Mouse (Mus musculus): Measurements from ENCODE around the gene Mtf2. TPM values are rescaled to one million over a fixed set of nuclear protein-coding genes. Genes with fewer than 3 reads are reported as not detected.
"Not testable (repeated sequence)": the region's sequence is repeated elsewhere in the genome, so short reads cannot be mapped to it uniquely, and the experiment has no call there.

Gene Mtf2
- polyA plus RNA-seq, 1 experiment = 58.9 TPM

DNA sequence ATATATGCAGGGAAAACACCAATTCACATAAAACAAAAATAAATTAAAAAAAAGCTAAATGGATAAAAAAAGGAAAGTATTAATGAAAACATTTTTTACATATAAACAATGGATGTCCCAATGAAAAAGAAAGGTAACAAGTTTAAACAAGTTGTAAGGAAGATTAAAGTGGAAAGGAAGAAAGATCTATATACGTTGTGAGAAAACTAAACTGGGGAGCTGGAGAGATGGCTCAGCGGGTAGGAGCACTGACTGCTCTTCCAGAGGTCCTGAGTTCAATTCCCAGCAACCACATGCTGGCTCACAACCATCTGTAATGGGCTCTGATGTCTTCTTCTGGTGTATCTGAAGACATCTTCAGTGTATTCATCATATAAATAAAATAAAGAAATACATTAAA, 14.4 kb upstream of the Mtf2 start:
- Histone ChIP-seq H3K27me3 (ENCODE audit: control insufficient read depth, insufficient read depth, low read length) (no peaks in the 10 kb centered on the region), H3K4me1 (replicated peaks; ENCODE audit: control insufficient read depth, insufficient read depth, low read length) (peaks cover 15% of the 10 kb centered on the region)

DNA sequence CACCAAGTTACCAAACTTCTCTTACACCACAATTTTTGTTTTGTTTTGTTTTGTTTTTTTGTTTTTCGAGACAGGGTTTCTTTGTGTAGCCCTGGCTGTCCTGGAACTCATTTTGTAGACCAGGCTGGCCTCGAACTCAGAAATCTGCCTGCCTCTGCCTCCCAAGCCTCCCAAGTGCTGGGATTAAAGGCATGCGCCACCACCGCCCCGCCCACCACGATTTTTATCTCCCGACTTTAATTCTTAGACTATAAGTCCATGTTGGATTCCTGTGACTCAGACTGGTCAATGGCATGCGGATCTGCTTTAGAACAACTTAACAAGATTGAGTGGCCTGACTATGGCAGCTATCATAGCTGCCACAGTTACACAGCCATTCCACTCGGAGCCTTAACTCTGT, 13.7 kb upstream of the Mtf2 start:
- not testable (repeated sequence) for DNase-seq; H3K27ac ChIP-seq (ENCODE audit: control insufficient read depth, insufficient read depth, low read length); H3K27me3 ChIP-seq (ENCODE audit: control insufficient read depth, insufficient read depth, low read length); H3K4me3 ChIP-seq (ENCODE audit: control insufficient read depth, insufficient read depth, low read length); H3K36me3 ChIP-seq (ENCODE audit: control insufficient read depth, insufficient read depth, low read length)
- WGBS = 95% methylated on average over 9 of the region's 9 CpGs
- H3K4me1 ChIP-seq (replicated peaks; ENCODE audit: control insufficient read depth, insufficient read depth, low read length) = peaks cover 15% of the 10 kb centered on the region

More for the DNA sequence above, 14.4 kb upstream of the Mtf2 start:
- H3K27ac ChIP-seq (ENCODE audit: control insufficient read depth, insufficient read depth, low read length) = no peak overlapping the region
- no peaks in the 10 kb centered on the region for H3K36me3 ChIP-seq (ENCODE audit: control insufficient read depth, insufficient read depth, low read length)
- TF ChIP-seq POLR2A (IDR thresholded peaks at IDR 0.05; ENCODE audit: control insufficient read depth, extremely low read depth, insufficient read depth, low read length, poor library complexity) = no peak
- TF ChIP-seq CTCF (IDR thresholded peaks at IDR 0.05; ENCODE audit: borderline replicate concordance, control insufficient read depth, extremely low read depth, insufficient read depth, low read length, poor library complexity) = no peak
- H3K4me3 ChIP-seq (ENCODE audit: control insufficient read depth, insufficient read depth, low read length) = no peak overlapping the region
- DNase-seq = no peak
- 93% methylated on average over 2 of the region's 2 CpGs for WGBS

DNA sequence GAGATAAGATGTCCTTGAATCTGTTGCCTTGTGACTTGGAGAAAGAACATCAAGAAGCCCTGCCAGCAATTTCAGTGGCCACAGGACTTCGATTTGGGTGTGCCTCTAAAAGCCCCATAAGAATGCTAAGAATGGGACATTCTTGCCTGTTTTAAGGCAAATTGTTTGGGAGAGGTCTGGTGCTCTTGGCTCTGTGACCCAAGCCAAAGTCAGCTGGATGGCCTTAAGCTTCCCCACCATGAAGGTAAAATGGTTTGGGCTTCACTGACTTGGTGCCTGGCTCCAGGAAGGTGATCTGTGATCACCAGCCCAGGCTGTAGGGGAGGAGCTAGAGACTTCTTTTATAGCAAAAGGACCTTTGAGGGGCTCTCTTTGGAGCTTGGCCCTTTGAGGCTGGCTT, 13.3 kb upstream of the Mtf2 start:
- no peaks in the 10 kb centered on the region for H3K27me3 ChIP-seq (ENCODE audit: control insufficient read depth, insufficient read depth, low read length)
- no peak for DNase-seq
- 91% methylated on average over 1 of the region's 1 CpGs for WGBS
- no peak overlapping the region for H3K4me3 ChIP-seq (ENCODE audit: control insufficient read depth, insufficient read depth, low read length)
- H3K36me3 ChIP-seq (ENCODE audit: control insufficient read depth, insufficient read depth, low read length) = no peaks in the 10 kb centered on the region
- peaks cover 15% of the 10 kb centered on the region for H3K4me1 ChIP-seq (replicated peaks; ENCODE audit: control insufficient read depth, insufficient read depth, low read length)
- TF ChIP-seq CTCF (IDR thresholded peaks at IDR 0.05; ENCODE audit: borderline replicate concordance, control insufficient read depth, extremely low read depth, insufficient read depth, low read length, poor library complexity) (no peak), POLR2A (IDR thresholded peaks at IDR 0.05; ENCODE audit: control insufficient read depth, extremely low read depth, insufficient read depth, low read length, poor library complexity) (no peak)
- no peak overlapping the region for H3K27ac ChIP-seq (ENCODE audit: control insufficient read depth, insufficient read depth, low read length)

DNA sequence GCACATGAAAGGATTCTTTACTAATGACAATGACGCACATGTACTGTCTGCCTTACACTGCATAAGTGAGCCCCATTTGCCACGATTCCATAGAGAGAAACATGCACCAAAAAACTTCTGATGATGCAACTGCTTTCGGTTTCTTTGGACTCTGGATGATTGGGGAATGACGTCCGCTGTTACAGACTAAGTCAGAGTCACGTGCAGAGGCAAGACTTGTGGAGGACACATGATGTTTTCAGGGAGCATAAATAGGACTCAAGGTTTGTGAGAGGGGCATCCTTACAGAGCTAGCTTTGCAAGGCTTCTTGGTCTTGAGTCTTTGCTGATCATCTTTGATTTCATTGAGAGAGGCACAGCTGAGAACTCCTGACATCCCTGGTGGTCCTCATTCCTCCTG, 11.9 kb upstream of the Mtf2 start:
- WGBS = 96% methylated on average over 6 of the region's 6 CpGs
- TF ChIP-seq CTCF (IDR thresholded peaks at IDR 0.05; ENCODE audit: borderline replicate concordance, control insufficient read depth, extremely low read depth, insufficient read depth, low read length, poor library complexity) (no peak), POLR2A (IDR thresholded peaks at IDR 0.05; ENCODE audit: control insufficient read depth, extremely low read depth, insufficient read depth, low read length, poor library complexity) (no peak)
- Histone ChIP-seq H3K4me3 (ENCODE audit: control insufficient read depth, insufficient read depth, low read length) (no peak overlapping the region), H3K36me3 (ENCODE audit: control insufficient read depth, insufficient read depth, low read length) (no peaks in the 10 kb centered on the region), H3K4me1 (replicated peaks; ENCODE audit: control insufficient read depth, insufficient read depth, low read length) (peaks cover 15% of the 10 kb centered on the region), H3K27ac (ENCODE audit: control insufficient read depth, insufficient read depth, low read length) (no peak overlapping the region), H3K27me3 (ENCODE audit: control insufficient read depth, insufficient read depth, low read length) (no peaks in the 10 kb centered on the region)
- DNase-seq = no peak

DNA sequence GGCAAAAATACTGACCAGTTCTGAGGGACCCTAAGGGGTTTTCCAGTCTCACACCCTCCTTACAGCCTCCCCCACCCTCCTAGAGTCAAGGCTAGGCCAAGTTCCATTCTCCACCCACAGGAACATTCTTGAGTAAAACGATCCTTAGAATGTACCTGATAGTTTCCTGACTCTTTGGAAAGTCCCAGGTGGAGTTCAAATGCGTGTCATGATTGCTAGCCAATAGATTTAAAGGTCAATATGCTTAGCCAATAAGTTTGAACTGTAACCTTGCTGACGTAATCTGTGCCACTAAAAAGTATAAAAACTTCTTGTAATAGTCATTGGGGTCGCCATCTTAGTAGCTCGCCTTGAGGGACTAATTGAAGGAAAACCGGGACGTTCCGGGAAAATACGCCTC, 5.1 kb upstream of the Mtf2 start:
- no peaks in the 10 kb centered on the region for H3K27me3 ChIP-seq (ENCODE audit: control insufficient read depth, insufficient read depth, low read length)
- H3K4me3 ChIP-seq (ENCODE audit: control insufficient read depth, insufficient read depth, low read length) = no peak overlapping the region
- no peak overlapping the region for H3K27ac ChIP-seq (ENCODE audit: control insufficient read depth, insufficient read depth, low read length)
- H3K4me1 ChIP-seq (replicated peaks; ENCODE audit: control insufficient read depth, insufficient read depth, low read length) = peaks cover 6% of the 10 kb centered on the region
- no peak for TF ChIP-seq POLR2A (IDR thresholded peaks at IDR 0.05; ENCODE audit: control insufficient read depth, extremely low read depth, insufficient read depth, low read length, poor library complexity)
- TF ChIP-seq CTCF (IDR thresholded peaks at IDR 0.05; ENCODE audit: borderline replicate concordance, control insufficient read depth, extremely low read depth, insufficient read depth, low read length, poor library complexity) = no peak
- no peak for DNase-seq
- no peaks in the 10 kb centered on the region for H3K36me3 ChIP-seq (ENCODE audit: control insufficient read depth, insufficient read depth, low read length)
- WGBS = 98% methylated on average over 9 of the region's 9 CpGs

DNA sequence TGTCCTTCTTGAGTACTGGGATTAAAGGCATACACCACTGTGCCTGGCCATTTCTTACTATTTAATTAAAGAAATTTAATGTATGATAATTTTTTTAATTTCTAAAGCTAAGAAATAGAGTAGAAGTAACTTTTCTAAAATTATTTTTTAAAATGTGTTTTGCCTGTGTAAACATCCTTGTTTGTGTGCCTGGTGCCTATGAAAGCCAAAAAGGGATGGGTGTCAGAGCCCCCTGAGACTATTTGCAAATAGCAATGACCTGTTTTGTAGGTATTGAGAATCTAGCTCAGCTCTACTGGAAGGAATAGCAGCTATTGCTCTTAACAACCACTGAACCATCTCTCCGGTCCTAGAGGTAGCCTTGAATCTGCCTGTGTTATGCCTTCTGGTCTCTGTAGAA, 6.8 kb downstream of the Mtf2 start:
- Histone ChIP-seq H3K27me3 (ENCODE audit: control insufficient read depth, insufficient read depth, low read length) (no peaks in the 10 kb centered on the region), H3K4me3 (ENCODE audit: control insufficient read depth, insufficient read depth, low read length) (no peak overlapping the region), H3K27ac (ENCODE audit: control insufficient read depth, insufficient read depth, low read length) (no peak overlapping the region), H3K36me3 (ENCODE audit: control insufficient read depth, insufficient read depth, low read length) (peaks cover 38% of the 10 kb centered on the region), H3K4me1 (replicated peaks; ENCODE audit: control insufficient read depth, insufficient read depth, low read length) (no peaks in the 10 kb centered on the region)
- no peak for DNase-seq
- WGBS = 87% methylated on average over 1 of the region's 1 CpGs
- no peak for TF ChIP-seq POLR2A (IDR thresholded peaks at IDR 0.05; ENCODE audit: control insufficient read depth, extremely low read depth, insufficient read depth, low read length, poor library complexity)

DNA sequence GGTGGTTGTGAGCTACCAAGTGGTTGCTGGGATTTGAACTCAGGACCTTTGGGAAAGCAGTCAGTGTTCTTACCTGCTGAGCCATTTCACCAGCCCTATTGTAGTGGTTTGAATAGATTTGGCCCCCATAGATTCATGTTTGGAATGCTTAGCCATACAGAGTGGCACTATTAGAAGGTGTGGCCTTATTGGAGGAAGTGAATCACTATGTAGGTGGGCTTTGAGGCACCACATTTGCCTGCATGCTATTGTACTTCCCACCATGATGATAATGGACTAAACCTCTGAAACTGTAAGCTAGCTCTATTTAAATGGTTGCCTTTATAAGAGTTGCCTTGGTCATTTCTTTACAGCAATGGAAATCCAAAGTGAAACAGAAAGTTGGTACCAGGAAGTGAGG, 10.8 kb downstream of the Mtf2 start:
- Histone ChIP-seq H3K27me3 (ENCODE audit: control insufficient read depth, insufficient read depth, low read length) (no peaks in the 10 kb centered on the region), H3K4me3 (ENCODE audit: control insufficient read depth, insufficient read depth, low read length) (no peak overlapping the region), H3K4me1 (replicated peaks; ENCODE audit: control insufficient read depth, insufficient read depth, low read length) (no peaks in the 10 kb centered on the region), H3K27ac (ENCODE audit: control insufficient read depth, insufficient read depth, low read length) (no peak overlapping the region), H3K36me3 (ENCODE audit: control insufficient read depth, insufficient read depth, low read length) (peaks cover 27% of the 10 kb centered on the region)
- DNase-seq = no peak
- no peak for TF ChIP-seq CTCF (IDR thresholded peaks at IDR 0.05; ENCODE audit: borderline replicate concordance, control insufficient read depth, extremely low read depth, insufficient read depth, low read length, poor library complexity)
- no peak for TF ChIP-seq POLR2A (IDR thresholded peaks at IDR 0.05; ENCODE audit: control insufficient read depth, extremely low read depth, insufficient read depth, low read length, poor library complexity)
